8 mouse cellular contexts compared by ENCODE assay signal in the genomic region with DNA sequence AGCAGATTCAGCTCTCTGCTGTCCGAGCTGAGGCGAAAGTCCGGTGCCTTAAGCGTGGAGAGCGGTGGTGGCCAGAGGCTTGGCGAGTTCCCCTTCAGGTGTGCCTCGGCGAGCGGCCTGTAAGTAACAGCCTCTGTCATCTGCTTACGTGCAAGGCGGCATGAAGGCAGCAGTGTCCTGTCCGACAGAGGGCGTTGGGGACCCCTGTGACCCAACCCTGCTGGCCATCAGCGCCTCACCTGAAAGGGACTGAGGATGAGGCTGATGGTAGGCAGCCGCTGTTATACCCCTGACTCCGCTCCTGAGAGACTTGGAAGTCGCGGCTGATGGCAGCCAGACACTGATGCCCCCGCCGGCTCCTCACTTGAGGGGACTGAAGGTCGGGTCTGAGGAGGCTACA. TPM values are rescaled to one million over a fixed set of nuclear protein-coding genes. Genes with fewer than 3 reads are reported as not detected.
DNase-seq lines count a peak whose midpoint lies in the region; ATAC-seq and TF ChIP-seq lines count a peak whose summit lies in the region.
"Not testable (repeated sequence)": the region's sequence is repeated elsewhere in the genome, so short reads cannot be mapped to it uniquely, and the experiment has no call there.

No protein-coding gene starts in this region.

- H3K4me3 ChIP-seq in heart, embryonic 13.5 days, result peak overlapping the region; percentile 64
- peak overlapping the region; percentile 73 for H3K4me3 ChIP-seq in liver, embryonic 16.5 days (ENCODE audit: low read depth, low read length)
- H3K4me3 ChIP-seq in neural tube, embryonic 12.5 days, result peak overlapping the region; percentile 48
- peak overlapping the region; percentile 48 for H3K4me3 ChIP-seq in stomach, postnatal 0 days (ENCODE audit: low read depth, low read length)

- TF ChIP-seq EP300 in stomach, postnatal 0 days (optimal IDR thresholded peaks at IDR 0.05), result not testable (repeated sequence)

- peak; percentile 70 for ATAC-seq in erythroblast, adult 5-6 weeks (replicated peaks; ENCODE audit: low FRiP score, poor library complexity, severe bottlenecking)
- ATAC-seq in heart, embryonic 13.5 days (ENCODE audit: extremely low read depth, insufficient number of reproducible peaks, low FRiP score, low TSS enrichment); neural tube, embryonic 12.5 days (ENCODE audit: low FRiP score, low read depth); stomach, postnatal 0 days (ENCODE audit: low FRiP score, low TSS enrichment): not testable (repeated sequence)
- peak; percentile 39; the same call in 1 of the 2 replicates for ATAC-seq in liver, embryonic 16.5 days (ENCODE audit: low read depth)

- peak; percentile 23; the same call in 1 of the 2 replicates for TF ChIP-seq CTCF in brain, embryonic 14.5 days (IDR thresholded peaks at IDR 0.05; ENCODE audit: borderline replicate concordance, extremely low read depth, insufficient read depth, insufficient read length)
- peak; percentile 51 for TF ChIP-seq CTCF in stomach, postnatal 0 days (IDR thresholded peaks at IDR 0.05; ENCODE audit: low read depth)

- H3K9ac ChIP-seq in heart, embryonic 13.5 days, result peak overlapping the region; percentile 78
- peak overlapping the region; percentile 66 for H3K9ac ChIP-seq in liver, embryonic 16.5 days (ENCODE audit: low read depth, low read length)
- peak overlapping the region; percentile 48 for H3K9ac ChIP-seq in neural tube, embryonic 12.5 days
- H3K9ac ChIP-seq in stomach, postnatal 0 days (ENCODE audit: low read length), result peak overlapping the region; percentile 63

- not testable (repeated sequence) for H3K4me1 ChIP-seq in heart, embryonic 13.5 days; liver, embryonic 16.5 days (ENCODE audit: control insufficient read depth, low read depth, low read length); neural tube, embryonic 12.5 days; stomach, postnatal 0 days (replicated peaks; ENCODE audit: control insufficient read depth, insufficient read depth)

- not testable (repeated sequence) for H3K9me3 ChIP-seq in heart, embryonic 13.5 days; liver, embryonic 16.5 days (replicated peaks; ENCODE audit: control insufficient read depth, low read length); neural tube, embryonic 12.5 days; stomach, postnatal 0 days (ENCODE audit: control insufficient read depth, low read length)

- H3K4me2 ChIP-seq in heart, embryonic 13.5 days, result peak overlapping the region; percentile 77
- H3K4me2 ChIP-seq in liver, embryonic 16.5 days (ENCODE audit: low read depth, low read length), result peak overlapping the region; percentile 79
- H3K4me2 ChIP-seq in neural tube, embryonic 12.5 days (replicated peaks), result peak overlapping the region; percentile 67
- peak overlapping the region; percentile 59 for H3K4me2 ChIP-seq in stomach, postnatal 0 days (replicated peaks; ENCODE audit: low read depth)

- peak overlapping the region; percentile 69 for H3K27ac ChIP-seq in heart, embryonic 13.5 days (replicated peaks)
- H3K27ac ChIP-seq in liver, embryonic 16.5 days (ENCODE audit: low read length), result peak overlapping the region; percentile 77
- H3K27ac ChIP-seq in neural tube, embryonic 12.5 days, result not testable (repeated sequence)
- H3K27ac ChIP-seq in stomach, postnatal 0 days (replicated peaks), result peak overlapping the region; percentile 49; the same call in 1 of the 2 replicates

- not testable (repeated sequence) for H3K27me3 ChIP-seq in heart, embryonic 13.5 days (replicated peaks); liver, embryonic 16.5 days (ENCODE audit: control insufficient read depth, insufficient read depth, low read depth, low read length); neural tube, embryonic 12.5 days (replicated peaks); stomach, postnatal 0 days (ENCODE audit: control insufficient read depth, insufficient read depth, low read length)

- under 1% methylated on average over 20 of the region's 21 CpGs for WGBS in heart, embryonic 13.5 days
- WGBS in liver, embryonic 16.5 days (ENCODE audit: insufficient replicate concordance), result 1% methylated on average over 17 of the region's 21 CpGs
- WGBS in neural tube, embryonic 12.5 days, result 2% methylated on average over 16 of the region's 21 CpGs
- under 1% methylated on average over 16 of the region's 21 CpGs for WGBS in stomach, postnatal 0 days

- not testable (repeated sequence) for H3K36me3 ChIP-seq in heart, embryonic 13.5 days; liver, embryonic 16.5 days (ENCODE audit: control insufficient read depth, insufficient read depth); neural tube, embryonic 12.5 days; stomach, postnatal 0 days (ENCODE audit: control insufficient read depth, insufficient read depth, low read length)

- not testable (repeated sequence) for TF ChIP-seq POLR2A in brain, embryonic 14.5 days (IDR thresholded peaks at IDR 0.05; ENCODE audit: borderline replicate concordance, extremely low read depth, insufficient read depth, insufficient read length, poor library complexity, severe bottlenecking)

- DNase-seq in CD4-positive helper T cell, adult 2 months (ENCODE audit: low read depth, low spot score), result peak; percentile 67
- DNase-seq in brain, embryonic 14.5 days (ENCODE audit: low read depth), result peak; percentile 73
- DNase-seq in kidney, postnatal 14 days, result peak; percentile 67
- DNase-seq in stomach, postnatal 0 days (ENCODE audit: low spot score), result peak; percentile 65

RNA-seq across cellular contexts. Expression of gene Abhd18, which starts 0.2 kb away (rescaled TPM):
- 9.5 and 11.5 TPM in 2 replicates for polyA plus RNA-seq in brain, embryonic 14.5 days (2012; rRNA removed)
- total RNA-seq in erythroblast, adult 5-6 weeks (2015; ENCODE audit: low replicate concordance), result 17.7 and 23.8 TPM in 2 replicates
- 34.3 and 36.9 TPM in 2 replicates for total RNA-seq in erythroblast, adult 5-6 weeks (2017; ENCODE audit: low replicate concordance)
- 13.7 and 14.3 TPM in 2 replicates for polyA plus RNA-seq in heart, embryonic 13.5 days (2015; fragmentation: Nextera tagmentation; extraction: Ambion mirVana)
- polyA plus RNA-seq in liver, embryonic 16.5 days (2015; fragmentation: Nextera tagmentation; extraction: Ambion mirVana), result 4.7 and 4.8 TPM in 2 replicates
- polyA plus RNA-seq in neural tube, embryonic 12.5 days (2016; fragmentation: Nextera tagmentation; extraction: Ambion mirVana), result 12.2 and 14.4 TPM in 2 replicates
- 5.1 and 5.7 TPM in 2 replicates for polyA plus RNA-seq in stomach, postnatal 0 days (2015; fragmentation: Nextera tagmentation; extraction: Ambion mirVana)

RNA-seq across cellular contexts. Expression of gene Mfsd8, which starts 0.3 kb away (rescaled TPM):
- 10.8 and 13.3 TPM in 2 replicates for polyA plus RNA-seq in brain, embryonic 14.5 days (2012; rRNA removed)
- 8.3 and 10.0 TPM in 2 replicates for total RNA-seq in erythroblast, adult 5-6 weeks (2015; ENCODE audit: low replicate concordance)
- total RNA-seq in erythroblast, adult 5-6 weeks (2017; ENCODE audit: low replicate concordance), result 5.6 and 6.6 TPM in 2 replicates
- 5.3 and 5.5 TPM in 2 replicates for polyA plus RNA-seq in heart, embryonic 13.5 days (2015; fragmentation: Nextera tagmentation; extraction: Ambion mirVana)
- 3.9 and 4.6 TPM in 2 replicates for polyA plus RNA-seq in liver, embryonic 16.5 days (2015; fragmentation: Nextera tagmentation; extraction: Ambion mirVana)
- 9.4 and 9.6 TPM in 2 replicates for polyA plus RNA-seq in neural tube, embryonic 12.5 days (2016; fragmentation: Nextera tagmentation; extraction: Ambion mirVana)
- 5.9 and 6.1 TPM in 2 replicates for polyA plus RNA-seq in stomach, postnatal 0 days (2015; fragmentation: Nextera tagmentation; extraction: Ambion mirVana)

RNA-seq across cellular contexts. Expression of gene Plk4, which starts 47.2 kb away (rescaled TPM):
- polyA plus RNA-seq in brain, embryonic 14.5 days (2012; rRNA removed), result 12.9 and 19.9 TPM in 2 replicates
- total RNA-seq in erythroblast, adult 5-6 weeks (2015; ENCODE audit: low replicate concordance), result 24.2 and 36.8 TPM in 2 replicates
- total RNA-seq in erythroblast, adult 5-6 weeks (2017; ENCODE audit: low replicate concordance), result 29.6 and 33.0 TPM in 2 replicates
- polyA plus RNA-seq in heart, embryonic 13.5 days (2015; fragmentation: Nextera tagmentation; extraction: Ambion mirVana), result 32.3 and 39.3 TPM in 2 replicates
- 29.8 and 33.3 TPM in 2 replicates for polyA plus RNA-seq in liver, embryonic 16.5 days (2015; fragmentation: Nextera tagmentation; extraction: Ambion mirVana)
- polyA plus RNA-seq in neural tube, embryonic 12.5 days (2016; fragmentation: Nextera tagmentation; extraction: Ambion mirVana), result 37.1 and 43.0 TPM in 2 replicates
- polyA plus RNA-seq in stomach, postnatal 0 days (2015; fragmentation: Nextera tagmentation; extraction: Ambion mirVana), result 9.2 and 13.0 TPM in 2 replicates

RNA-seq across cellular contexts. Expression of gene 1700034I23Rik, which starts 55.3 kb away (rescaled TPM):
- 0.05 and 0.09 TPM in 2 replicates for polyA plus RNA-seq in brain, embryonic 14.5 days (2012; rRNA removed)
- not detected in 2 replicates for total RNA-seq in erythroblast, adult 5-6 weeks (2015; ENCODE audit: low replicate concordance)
- not detected in 2 replicates for total RNA-seq in erythroblast, adult 5-6 weeks (2017; ENCODE audit: low replicate concordance)
- 0.15 and 0.25 TPM in 2 replicates for polyA plus RNA-seq in heart, embryonic 13.5 days (2015; fragmentation: Nextera tagmentation; extraction: Ambion mirVana)
- 0.09 and 0.11 TPM in 2 replicates for polyA plus RNA-seq in liver, embryonic 16.5 days (2015; fragmentation: Nextera tagmentation; extraction: Ambion mirVana)
- 0.26 and 0.37 TPM in 2 replicates for polyA plus RNA-seq in neural tube, embryonic 12.5 days (2016; fragmentation: Nextera tagmentation; extraction: Ambion mirVana)
- polyA plus RNA-seq in stomach, postnatal 0 days (2015; fragmentation: Nextera tagmentation; extraction: Ambion mirVana), result 0.06 and 0.08 TPM in 2 replicates
